Mouse (Mus musculus) neural tube, embryonic 11.5 days (tissue): Measurements from ENCODE around the gene Myh9. TPM values are rescaled to one million over a fixed set of nuclear protein-coding genes. Genes with fewer than 3 reads are reported as not detected.

ENCODE experiments used
- ATAC-seq: fragments of 200-750 bp; cut with Nextera tagmentation; 2 replicates; pipeline ENCODE4 v1.8.0; 2017; ENCODE audit warnings: moderate number of reproducible peaks, mild to moderate bottlenecking, moderate TSS enrichment, moderate library complexity; ENCODE audit not compliant: insufficient read depth, low FRiP score, low TSS enrichment
- DNase-seq: peaks from one replicate; pipeline ENCODE4 v3.0.0-alpha.2; 2015; ENCODE audit warnings: low spot score
- H3K27ac ChIP-seq: fragments of 300-500 bp; sonication (generic); 2 replicates; pipeline ENCODE4 v1.5.1; 2014; ENCODE audit warnings: low read depth, mild to moderate bottlenecking, low read length
- H3K27me3 ChIP-seq: fragments of 300-500 bp; sonication (generic); 2 replicates; pipeline ENCODE4 v1.6.1; 2014; ENCODE audit warnings: mild to moderate bottlenecking, low read length, mixed read lengths; ENCODE audit not compliant: control insufficient read depth, insufficient read depth
- H3K36me3 ChIP-seq: fragments of 300-500 bp; sonication (generic); 2 replicates; pipeline ENCODE4 v1.6.1; 2014; ENCODE audit warnings: mild to moderate bottlenecking, low read length, moderate library complexity, mixed read lengths; ENCODE audit not compliant: control insufficient read depth, insufficient read depth
- H3K4me1 ChIP-seq: fragments of 300-500 bp; sonication (generic); 2 replicates; pipeline ENCODE4 v1.6.1; 2014; ENCODE audit warnings: low read length, mixed read lengths; ENCODE audit not compliant: control insufficient read depth, insufficient read depth
- H3K4me2 ChIP-seq: fragments of 300-500 bp; sonication (generic); 2 replicates; pipeline ENCODE4 v1.6.1; 2014; ENCODE audit warnings: low read depth, mild to moderate bottlenecking, moderate library complexity
- H3K4me3 ChIP-seq: fragments of 300-500 bp; sonication (generic); 2 replicates; pipeline ENCODE4 v1.5.1; 2014; ENCODE audit warnings: low read depth, low read length
- H3K9ac ChIP-seq: fragments of 300-500 bp; sonication (generic); 2 replicates; pipeline ENCODE4 v1.6.1; 2014; ENCODE audit warnings: mild to moderate bottlenecking, low read length
- H3K9me3 ChIP-seq: fragments of 300-500 bp; sonication (generic); 2 replicates; pipeline ENCODE4 v1.6.1; 2016; ENCODE audit warnings: low read length; ENCODE audit not compliant: control insufficient read depth
- WGBS: fragments of 180-500 bp; shearing (Covaris S2); extraction: QIAGEN DNeasy Blood & Tissue Kit; methylation state at CpG from one replicate; pipeline ENCODE4 v1.1.7; 2014; 5-methylcytosine and 5-hydroxymethylcytosine counted together
- polyA plus RNA-seq: library from polyadenylated mRNA; unstranded; fragments of >200 nt; fragmentation: Nextera tagmentation; extraction: Ambion mirVana; gene quantifications from 2 replicates; pipeline ENCODE4 v1.2.1, GENCODE M21; 2014

Myh9 gene
- polyA plus RNA-seq, 1 experiment from 2014 or later: 24.5 TPM

- H3K27ac ChIP-seq: no peak overlapping the region
- H3K4me2 ChIP-seq: no peak overlapping the region
- no peak for DNase-seq
- no peaks in the 10 kb centered on the region for H3K27me3 ChIP-seq
- H3K9ac ChIP-seq: no peak overlapping the region
- no peak overlapping the region for H3K4me3 ChIP-seq
- no peaks in the 10 kb centered on the region for H3K9me3 ChIP-seq
- peaks cover 2% of the 10 kb centered on the region for H3K4me1 ChIP-seq
- 90% methylated on average over 4 of the region's 4 CpGs for WGBS
- H3K36me3 ChIP-seq: peaks cover 6% of the 10 kb centered on the region; the same call in 1 of the 2 replicates
- ATAC-seq: no peak
These were observed 36.3 kb downstream of the Myh9 start for GRCm38 (mm10) chr15:77805657-77806056.

DNA sequence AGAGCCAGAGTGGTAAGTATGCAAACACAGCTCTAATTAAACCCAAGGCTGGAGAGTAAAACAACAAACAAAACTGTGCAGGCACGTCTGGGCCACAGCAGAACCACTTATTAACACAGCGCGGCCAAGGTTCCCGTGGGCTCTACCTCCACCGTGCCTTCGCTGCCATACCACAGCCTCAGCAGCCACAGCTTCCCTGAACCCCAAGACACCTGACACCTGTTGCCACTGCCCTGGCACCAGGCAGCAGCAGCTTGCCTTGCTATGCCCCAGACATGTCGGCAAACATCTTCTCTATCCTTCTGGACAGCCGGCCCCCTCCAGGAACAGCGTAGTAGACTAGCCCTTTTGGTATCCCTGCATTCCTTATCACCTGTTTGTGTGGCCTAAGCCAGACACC lies 37.0 kb downstream of the Myh9 start:
- H3K36me3 ChIP-seq: peaks cover 6% of the 10 kb centered on the region; the same call in 1 of the 2 replicates
- H3K9me3 ChIP-seq: no peaks in the 10 kb centered on the region
- no peaks in the 10 kb centered on the region for H3K27me3 ChIP-seq
- H3K4me3 ChIP-seq: no peak overlapping the region
- H3K4me2 ChIP-seq: no peak overlapping the region
- WGBS: 91% methylated on average over 9 of the region's 9 CpGs
- DNase-seq: no peak
- no peak overlapping the region for H3K9ac ChIP-seq
- no peak overlapping the region for H3K27ac ChIP-seq
- H3K4me1 ChIP-seq: peaks cover 3% of the 10 kb centered on the region
- no peak for ATAC-seq

DNA sequence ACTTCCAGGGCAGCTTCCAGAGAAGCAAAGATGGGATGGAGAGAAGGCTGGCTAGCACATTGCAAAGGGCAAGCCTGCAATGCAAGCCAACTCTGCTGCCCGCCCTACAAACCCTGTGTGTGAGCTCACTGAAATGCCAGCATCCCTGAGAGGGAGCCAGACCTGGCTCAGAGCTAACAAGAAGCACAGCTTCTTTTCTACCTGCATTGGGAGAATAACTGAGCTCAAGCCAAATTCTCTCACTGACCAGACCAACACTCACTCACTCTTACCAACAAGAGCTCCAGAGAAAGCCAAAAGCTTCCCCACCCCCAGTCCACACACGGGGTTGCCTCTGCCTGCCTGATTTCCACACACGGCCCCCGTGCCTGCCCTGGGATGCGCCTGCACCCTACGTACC lies 37.5 kb downstream of the Myh9 start:
- no peak overlapping the region for H3K4me3 ChIP-seq
- H3K4me2 ChIP-seq: no peak overlapping the region
- H3K4me1 ChIP-seq: peaks cover 3% of the 10 kb centered on the region
- ATAC-seq (no peak), DNase-seq (no peak)
- no peak overlapping the region for H3K27ac ChIP-seq
- H3K9me3 ChIP-seq: no peaks in the 10 kb centered on the region
- peaks cover 6% of the 10 kb centered on the region; the same call in 1 of the 2 replicates for H3K36me3 ChIP-seq
- H3K9ac ChIP-seq: no peak overlapping the region
- H3K27me3 ChIP-seq: no peaks in the 10 kb centered on the region
- WGBS: 93% methylated on average over 6 of the region's 6 CpGs

- H3K4me3 ChIP-seq: no peak overlapping the region
- no peak overlapping the region for H3K9ac ChIP-seq
- H3K27me3 ChIP-seq: no peaks in the 10 kb centered on the region
- H3K36me3 ChIP-seq: peaks cover 6% of the 10 kb centered on the region; the same call in 1 of the 2 replicates
- no peak overlapping the region for H3K4me2 ChIP-seq
- peaks cover 10% of the 10 kb centered on the region for H3K4me1 ChIP-seq
- no peaks in the 10 kb centered on the region for H3K9me3 ChIP-seq
- DNase-seq: no peak
- no peak for ATAC-seq
- no peak overlapping the region for H3K27ac ChIP-seq
- 69% methylated on average over 3 of the region's 3 CpGs for WGBS
These were observed 38.2 kb downstream of the Myh9 start for GRCm38 (mm10) chr15:77803747-77804146.

DNA sequence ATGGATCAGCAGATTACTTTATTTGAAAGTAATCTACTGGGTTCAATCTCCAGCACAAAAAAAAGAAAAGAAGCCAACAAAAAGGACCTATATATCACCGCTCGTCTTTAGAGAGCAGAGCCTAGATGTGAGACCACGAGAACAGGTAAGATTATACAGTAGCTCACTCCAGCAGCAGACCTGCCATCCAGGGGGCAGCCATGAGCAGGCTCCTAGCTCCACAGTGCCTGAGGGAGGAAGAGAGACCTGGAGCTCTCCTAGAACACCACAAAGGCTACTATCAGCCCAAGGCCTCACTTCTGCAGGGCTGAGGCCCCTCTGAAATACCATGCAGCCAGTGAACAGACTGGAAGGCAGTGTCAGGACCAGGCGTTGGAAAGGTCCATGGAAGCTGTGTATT lies 39.0 kb downstream of the Myh9 start:
- 85% methylated on average over 4 of the region's 4 CpGs for WGBS
- no peak overlapping the region for H3K4me2 ChIP-seq
- H3K9ac ChIP-seq: no peak overlapping the region
- no peak overlapping the region for H3K27ac ChIP-seq
- no peaks in the 10 kb centered on the region for H3K9me3 ChIP-seq
- H3K4me1 ChIP-seq: peaks cover 11% of the 10 kb centered on the region
- peaks cover 6% of the 10 kb centered on the region; the same call in 1 of the 2 replicates for H3K36me3 ChIP-seq
- H3K27me3 ChIP-seq: no peaks in the 10 kb centered on the region
- H3K4me3 ChIP-seq: no peak overlapping the region
- DNase-seq (no peak), ATAC-seq (no peak)

DNA sequence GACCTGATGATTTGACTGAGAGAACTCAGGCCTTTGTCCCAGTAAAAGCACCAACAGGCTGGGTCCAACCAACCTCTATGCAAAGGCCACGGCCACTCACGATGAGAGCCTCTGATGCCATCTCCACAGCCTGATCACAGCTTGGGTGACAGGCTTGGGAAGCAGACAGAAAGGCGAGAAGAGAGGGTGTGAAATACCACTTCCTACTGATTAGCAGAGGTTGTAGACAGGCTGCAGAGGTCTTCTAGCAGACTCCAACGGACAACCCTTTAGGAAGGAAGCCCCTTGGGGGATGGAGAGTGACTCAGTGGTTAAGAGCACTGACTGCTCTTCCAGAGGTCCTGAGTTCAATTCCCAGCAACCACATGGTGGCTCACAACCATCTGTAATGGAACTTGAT lies 40.8 kb downstream of the Myh9 start:
- Histone ChIP-seq H3K27me3 (no peaks in the 10 kb centered on the region), H3K9ac (no peak overlapping the region), H3K36me3 (peaks cover 6% of the 10 kb centered on the region; the same call in 1 of the 2 replicates), H3K9me3 (no peaks in the 10 kb centered on the region), H3K4me1 (peaks cover 16% of the 10 kb centered on the region), H3K27ac (peak overlapping the region; percentile 53; the same call in 1 of the 2 replicates), H3K4me2 (no peak overlapping the region), H3K4me3 (no peak overlapping the region)
- ATAC-seq: no peak
- DNase-seq: no peak
- WGBS: 77% methylated on average over 4 of the region's 4 CpGs

DNA sequence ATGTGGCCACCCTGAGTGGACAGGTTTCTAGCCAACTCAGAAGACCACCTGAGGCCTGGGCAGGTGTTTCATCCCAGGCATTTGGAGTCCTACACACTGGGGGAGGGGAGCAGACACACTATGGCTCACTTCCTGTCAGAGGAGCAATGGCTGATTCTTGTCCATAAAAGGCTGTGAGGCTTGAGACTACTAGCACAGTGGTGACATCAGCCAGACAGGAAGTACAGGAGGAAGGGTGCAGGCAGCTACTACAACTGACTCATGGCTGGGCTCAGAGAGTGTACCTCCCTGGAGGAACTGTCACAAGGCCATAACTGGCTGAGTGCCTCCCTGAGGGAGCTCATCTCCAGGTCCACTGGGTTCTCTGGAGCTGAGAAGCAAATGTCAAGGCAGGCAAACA lies 41.5 kb downstream of the Myh9 start:
- Histone ChIP-seq H3K9ac (no peak overlapping the region), H3K36me3 (peaks cover 6% of the 10 kb centered on the region; the same call in 1 of the 2 replicates), H3K4me2 (no peak overlapping the region), H3K4me1 (peaks cover 16% of the 10 kb centered on the region), H3K4me3 (no peak overlapping the region), H3K27me3 (no peaks in the 10 kb centered on the region), H3K27ac (peak overlapping the region; percentile 53; the same call in 1 of the 2 replicates), H3K9me3 (no peaks in the 10 kb centered on the region)
- ATAC-seq (no peak), DNase-seq (no peak)

DNA sequence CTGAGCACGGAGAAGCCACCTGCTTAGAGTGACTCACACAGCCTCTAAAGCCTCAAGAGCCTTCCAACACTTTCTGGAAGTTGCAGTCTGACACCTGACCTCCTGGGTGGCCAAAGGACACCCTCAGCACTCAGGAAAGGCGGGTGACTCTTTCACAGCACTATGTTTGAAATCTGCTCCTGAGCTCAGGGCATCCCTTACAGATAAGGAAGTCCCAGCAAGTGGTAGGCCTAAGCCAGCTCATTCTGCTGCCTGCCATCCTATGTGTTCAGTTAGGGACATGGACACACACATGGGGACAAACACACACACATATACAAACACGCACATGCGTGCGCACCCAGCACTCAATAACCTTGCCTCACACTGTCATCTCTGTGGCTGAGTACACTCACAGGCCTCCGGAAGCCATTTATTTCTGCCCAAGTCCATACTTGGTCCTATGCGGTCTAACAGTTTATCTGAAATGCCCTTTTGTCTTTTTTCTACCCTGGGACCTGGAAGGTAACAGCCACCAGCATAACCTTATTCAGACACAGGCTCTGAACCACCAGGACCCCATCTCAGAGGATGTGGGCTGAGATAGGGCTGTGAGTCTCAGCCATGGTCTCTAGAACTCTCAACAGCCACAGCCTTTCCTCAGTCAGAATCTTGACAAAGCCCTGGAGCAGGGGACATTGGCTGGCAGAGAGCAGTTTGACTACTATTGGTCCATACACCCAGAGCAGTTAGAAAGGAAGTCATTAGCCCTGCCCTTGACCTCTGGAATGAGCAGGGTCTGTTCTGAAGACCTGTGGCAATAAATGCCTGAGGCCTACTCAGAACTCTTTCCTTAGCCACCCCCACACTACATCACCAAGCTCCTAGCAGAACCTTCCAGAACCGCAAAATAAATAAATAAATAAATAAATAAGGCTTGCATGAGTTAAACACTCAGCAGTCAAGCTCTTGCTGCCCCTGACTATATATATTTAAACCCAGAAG lies 42.2 kb downstream of the Myh9 start:
- Histone ChIP-seq H3K36me3 (peaks cover 6% of the 10 kb centered on the region; the same call in 1 of the 2 replicates), H3K9ac (no peak overlapping the region)

More for the DNA sequence above, 42.2 kb downstream of the Myh9 start:
- no peak for ATAC-seq
- Histone ChIP-seq H3K27me3 (no peaks in the 10 kb centered on the region), H3K9me3 (no peaks in the 10 kb centered on the region), H3K4me1 (peaks cover 16% of the 10 kb centered on the region), H3K4me2 (no peak overlapping the region), H3K4me3 (no peak overlapping the region), H3K27ac (peak overlapping the region; percentile 83)
- 90% methylated on average over 8 of the region's 8 CpGs for WGBS
- DNase-seq: no peak
